Mouse (Mus musculus): ENCODE measurements around the gene Gm128.

GRCm38 (mm10) chr3:95261975-95262374, 20.6 kb upstream of the Gm128 start:
- TF ChIP-seq CTCF (IDR thresholded peaks at IDR 0.05; ENCODE audit: low read depth) (no peak), EP300 (IDR thresholded peaks at IDR 0.05; ENCODE audit: low read depth) (no peak)

Data from liver, embryonic 14.5 days (tissue).